Mouse (Mus musculus): ENCODE measurements around the gene Spast.

DNA sequence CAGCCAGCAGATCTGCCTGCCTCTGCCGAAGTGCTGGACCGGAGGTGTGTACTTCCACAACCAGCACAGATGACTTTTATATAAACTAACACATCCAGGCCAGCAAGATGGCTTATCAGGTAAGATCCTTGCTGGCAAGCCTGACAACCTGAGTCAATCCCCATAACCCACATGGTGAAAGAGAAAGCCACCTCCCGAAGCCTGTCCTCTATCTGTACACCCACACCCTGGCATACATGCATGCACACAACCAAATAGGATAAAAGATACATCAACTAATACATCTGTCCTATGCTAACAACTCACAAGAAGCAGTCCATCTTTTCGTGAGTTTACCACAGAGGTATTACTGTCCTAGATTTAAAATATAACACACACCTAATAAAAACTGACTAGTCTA lies 34.7 kb upstream of the Spast start:
- TF ChIP-seq CTCF (IDR thresholded peaks at IDR 0.05; ENCODE audit: low read depth): no peak
- TF ChIP-seq EP300 (IDR thresholded peaks at IDR 0.05; ENCODE audit: low read depth): peak; percentile 88
